Mouse (Mus musculus) olfactory bulb, adult 2 months (tissue): Measurements from ENCODE around the gene Rps6kl1.
A peak's percentile ranks its signal among the peaks of the same experiment; 100 is the strongest.

ENCODE experiments used
- CTCF ChIP-seq: fragments of 200-500 bp; IDR thresholded peaks from 2 replicates; pipeline ENCODE4 v1.5.1; 2012; ENCODE audit warnings: low read depth, mild to moderate bottlenecking, low read length, moderate library complexity; ENCODE audit not compliant: insufficient read depth
- POLR2A ChIP-seq: fragments of 200-500 bp; IDR thresholded peaks from 2 replicates; pipeline ENCODE4 v1.6.1; 2012; ENCODE audit warnings: mild to moderate bottlenecking, low read depth, low read length, moderate library complexity; ENCODE audit not compliant: insufficient read depth

GRCm38 (mm10) chr12:85110698-85111592 lies 40.1 kb downstream of the Rps6kl1 start, which contains the start of the genes Prox2 and Dlst:
- TF ChIP-seq POLR2A = peak; percentile 82
- peak; percentile 22; the same call in 1 of the 2 replicates for TF ChIP-seq CTCF
